Mouse (Mus musculus): Measurements from ENCODE around the gene Csnk1e. TPM values are rescaled to one million over a fixed set of nuclear protein-coding genes. Genes with fewer than 3 reads are reported as not detected.

Csnk1e gene
- polyA plus RNA-seq, 1 experiment from 2014 or later: 76.3 TPM

DNA sequence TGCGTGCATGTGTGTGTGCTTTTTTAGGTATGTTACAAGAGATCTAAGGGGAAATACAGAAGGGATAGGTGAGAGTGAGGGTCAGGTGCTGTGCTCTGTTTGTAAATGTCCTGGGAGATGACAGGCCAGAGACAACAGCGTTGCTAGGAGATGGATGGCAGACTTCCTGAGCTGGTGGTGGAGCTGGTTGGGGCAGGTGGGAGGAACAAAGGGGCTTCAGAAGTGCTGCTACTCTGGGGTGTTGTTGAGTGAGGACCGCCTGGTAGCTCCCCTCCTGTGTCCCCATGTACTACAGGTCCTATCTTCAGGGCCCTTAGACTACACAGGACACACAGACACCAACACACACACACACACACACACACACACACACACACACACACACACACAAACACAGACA, 80.6 kb downstream of the Csnk1e start:
- peaks cover 65% of the 10 kb centered on the region for H3K36me3 ChIP-seq (ENCODE audit: control insufficient read depth, insufficient read depth, low read length)
- H3K9ac ChIP-seq (ENCODE audit: low read depth, low read length): no peak overlapping the region
- ATAC-seq (ENCODE audit: low read depth): peak; percentile 16; the same call in 1 of the 2 replicates
- H3K27me3 ChIP-seq (replicated peaks; ENCODE audit: control insufficient read depth, insufficient read depth, low read length): no peaks in the 10 kb centered on the region
- H3K9me3 ChIP-seq (ENCODE audit: control insufficient read depth, low read length): no peaks in the 10 kb centered on the region
- H3K4me2 ChIP-seq (ENCODE audit: low read depth, low read length): no peak overlapping the region
- DNase-seq (ENCODE audit: low spot score): peak; percentile 30
- 56% methylated on average over 2 of the region's 3 CpGs for WGBS
- no peak overlapping the region for H3K27ac ChIP-seq (replicated peaks; ENCODE audit: low read depth, low read length)
- H3K4me3 ChIP-seq (ENCODE audit: low read depth, low read length): no peak overlapping the region
- H3K4me1 ChIP-seq (ENCODE audit: control insufficient read depth, insufficient read depth, low read length): no peaks in the 10 kb centered on the region

DNA sequence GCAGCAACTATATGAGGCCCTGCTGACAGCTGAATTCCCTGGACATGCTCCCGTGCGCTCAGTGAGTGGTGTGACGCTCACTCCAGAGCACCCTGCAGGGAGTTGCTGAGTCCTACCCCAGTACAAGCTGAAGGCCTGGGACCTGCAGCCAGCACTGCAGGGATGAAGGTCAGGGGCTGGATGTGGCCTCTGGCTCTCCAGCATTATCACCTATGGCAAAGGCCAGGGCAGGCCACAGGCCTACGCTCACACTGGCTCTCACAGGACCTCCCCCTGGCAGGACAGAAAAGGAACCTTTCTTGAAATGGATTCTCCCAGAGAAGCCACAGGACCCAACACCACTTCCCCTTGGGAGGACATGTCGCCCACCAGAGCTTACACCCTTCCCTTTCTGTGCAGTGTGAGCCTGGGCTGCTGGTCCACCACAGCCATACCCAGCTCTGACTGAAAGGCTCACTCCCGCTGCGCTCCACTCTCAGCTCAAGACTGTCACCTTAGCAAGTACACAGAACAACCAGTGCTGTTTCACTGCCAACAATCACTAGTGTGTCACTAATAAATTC, 85.0 kb downstream of the Csnk1e start:
- no peak overlapping the region for H3K4me3 ChIP-seq (ENCODE audit: low read depth, low read length)
- no peaks in the 10 kb centered on the region for H3K27me3 ChIP-seq (replicated peaks; ENCODE audit: control insufficient read depth, insufficient read depth, low read length)
- DNase-seq (ENCODE audit: low spot score) (no peak), ATAC-seq (ENCODE audit: low read depth) (no peak)
- WGBS: 75% methylated on average over 7 of the region's 7 CpGs
- H3K9ac ChIP-seq (ENCODE audit: low read depth, low read length): no peak overlapping the region
- H3K4me2 ChIP-seq (ENCODE audit: low read depth, low read length): no peak overlapping the region
- no peak overlapping the region for H3K27ac ChIP-seq (replicated peaks; ENCODE audit: low read depth, low read length)
- H3K36me3 ChIP-seq (ENCODE audit: control insufficient read depth, insufficient read depth, low read length): peaks cover 74% of the 10 kb centered on the region
- no peaks in the 10 kb centered on the region for H3K4me1 ChIP-seq (ENCODE audit: control insufficient read depth, insufficient read depth, low read length)
- no peaks in the 10 kb centered on the region for H3K9me3 ChIP-seq (ENCODE audit: control insufficient read depth, low read length)

DNA sequence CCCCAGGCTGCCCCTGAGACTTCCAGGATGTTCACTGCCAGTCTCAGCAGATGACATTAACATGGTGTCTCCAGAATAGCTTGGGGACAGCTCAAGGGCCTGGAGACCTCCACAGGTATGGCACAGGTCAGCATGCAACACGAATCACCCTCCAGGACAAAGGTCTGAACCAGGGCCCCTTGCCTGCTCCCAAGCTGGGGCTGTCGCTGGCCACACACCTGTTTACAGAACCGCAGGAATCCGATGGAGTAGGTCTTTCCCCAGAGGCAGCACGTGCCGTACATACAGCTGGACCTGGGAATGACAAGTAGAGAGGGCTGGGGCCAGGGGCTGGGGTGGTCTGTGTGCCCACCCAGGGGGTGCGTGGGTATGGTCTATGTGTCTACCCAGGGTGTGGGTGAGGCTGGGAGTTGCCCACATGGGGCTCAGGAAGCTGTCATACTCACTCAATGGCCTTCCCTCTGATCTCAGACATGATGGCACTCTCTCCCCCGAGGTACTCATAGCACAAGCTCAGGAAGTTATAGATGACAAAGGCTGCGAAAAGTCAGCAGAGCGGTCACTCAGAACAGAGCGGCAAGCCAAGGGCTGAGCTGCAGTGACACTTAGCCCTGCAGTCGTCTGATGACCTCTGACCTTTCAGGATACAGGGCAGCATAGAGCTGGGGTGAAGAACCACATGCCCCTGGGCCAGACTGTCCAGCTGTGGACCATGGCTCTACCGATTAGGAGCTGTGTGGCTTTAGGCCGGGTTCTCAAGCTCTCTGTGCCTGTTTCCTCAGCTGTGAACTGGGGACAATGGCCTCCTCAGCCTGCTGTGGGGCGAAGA, 85.7 kb downstream of the Csnk1e start:
- H3K4me2 ChIP-seq (ENCODE audit: low read depth, low read length): no peak overlapping the region
- H3K9ac ChIP-seq (ENCODE audit: low read depth, low read length): no peak overlapping the region
- DNase-seq (ENCODE audit: low spot score) (no peak), ATAC-seq (ENCODE audit: low read depth) (no peak)
- no peaks in the 10 kb centered on the region for H3K27me3 ChIP-seq (replicated peaks; ENCODE audit: control insufficient read depth, insufficient read depth, low read length)
- peaks cover 74% of the 10 kb centered on the region for H3K36me3 ChIP-seq (ENCODE audit: control insufficient read depth, insufficient read depth, low read length)
- no peak overlapping the region for H3K4me3 ChIP-seq (ENCODE audit: low read depth, low read length)
- H3K27ac ChIP-seq (replicated peaks; ENCODE audit: low read depth, low read length): no peak overlapping the region
- no peaks in the 10 kb centered on the region for H3K9me3 ChIP-seq (ENCODE audit: control insufficient read depth, low read length)
- WGBS: 55% methylated on average over 15 of the region's 15 CpGs
- no peaks in the 10 kb centered on the region for H3K4me1 ChIP-seq (ENCODE audit: control insufficient read depth, insufficient read depth, low read length)

DNA sequence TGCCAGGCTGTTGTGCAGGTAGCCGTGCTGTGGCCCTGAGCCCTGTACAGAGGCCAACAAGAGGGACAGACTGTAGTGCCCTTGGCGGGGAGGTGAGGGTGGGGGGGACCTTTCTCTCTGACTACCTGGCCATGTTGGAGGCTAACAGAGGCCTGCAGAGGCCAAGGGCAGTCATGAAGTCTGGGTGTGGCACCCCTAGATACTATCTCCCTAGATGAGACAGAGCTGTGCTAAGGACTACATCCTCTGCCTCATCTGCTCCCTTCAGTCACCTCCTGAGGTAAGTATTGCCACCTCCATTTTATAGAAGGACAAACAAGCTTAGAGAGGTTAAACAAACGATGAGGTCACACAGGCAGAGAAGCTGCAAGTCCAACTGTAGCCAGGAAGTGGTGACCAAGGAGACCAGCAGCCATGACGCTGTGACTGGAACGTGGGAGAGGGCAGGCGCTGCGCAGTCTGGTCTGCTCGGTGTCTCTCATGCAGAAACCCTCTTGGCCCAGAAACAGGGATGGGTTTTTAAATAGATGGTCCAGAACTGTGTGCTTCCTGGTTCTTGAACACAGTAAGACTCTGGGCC, 86.4 kb downstream of the Csnk1e start:
- whole genome bisulfite sequencing: 80% methylated on average over 8 of the region's 8 CpGs
- Histone ChIP-seq H3K36me3 (ENCODE audit: control insufficient read depth, insufficient read depth, low read length) (peaks cover 77% of the 10 kb centered on the region), H3K9me3 (ENCODE audit: control insufficient read depth, low read length) (no peaks in the 10 kb centered on the region), H3K4me1 (ENCODE audit: control insufficient read depth, insufficient read depth, low read length) (no peaks in the 10 kb centered on the region), H3K4me3 (ENCODE audit: low read depth, low read length) (no peak overlapping the region), H3K4me2 (ENCODE audit: low read depth, low read length) (no peak overlapping the region), H3K27me3 (replicated peaks; ENCODE audit: control insufficient read depth, insufficient read depth, low read length) (no peaks in the 10 kb centered on the region), H3K27ac (replicated peaks; ENCODE audit: low read depth, low read length) (no peak overlapping the region), H3K9ac (ENCODE audit: low read depth, low read length) (no peak overlapping the region)
- ATAC-seq (ENCODE audit: low read depth) (no peak), DNase-seq (ENCODE audit: low spot score) (no peak)

DNA sequence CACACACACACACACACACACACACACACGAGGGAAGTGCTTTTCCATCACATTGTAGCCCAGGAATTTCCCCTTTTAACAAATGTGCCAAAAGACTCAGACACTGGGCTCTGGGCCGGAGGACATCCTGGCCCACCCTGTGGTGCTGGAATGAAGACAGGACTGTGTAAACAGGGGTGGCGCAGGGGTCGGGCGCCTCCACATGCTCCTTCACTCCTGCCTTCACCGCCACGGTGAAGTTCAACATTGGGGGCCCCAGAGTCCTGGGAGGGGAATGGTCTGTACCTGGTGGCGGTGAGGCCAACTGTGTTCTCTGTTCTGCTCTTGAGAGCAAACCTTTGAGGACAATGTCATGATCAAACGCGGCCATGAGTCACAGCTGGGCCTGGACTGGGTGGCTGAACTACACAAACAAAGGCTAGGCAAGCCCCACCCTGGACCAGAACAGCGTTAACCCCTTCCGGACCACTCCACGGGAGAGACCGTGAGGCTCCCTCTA, 87.0 kb downstream of the Csnk1e start:
- no peaks in the 10 kb centered on the region for H3K4me1 ChIP-seq (ENCODE audit: control insufficient read depth, insufficient read depth, low read length)
- H3K36me3 ChIP-seq (ENCODE audit: control insufficient read depth, insufficient read depth, low read length): peaks cover 79% of the 10 kb centered on the region
- 60% methylated on average over 14 of the region's 14 CpGs for WGBS
- H3K4me3 ChIP-seq (ENCODE audit: low read depth, low read length): no peak overlapping the region
- no peak overlapping the region for H3K4me2 ChIP-seq (ENCODE audit: low read depth, low read length)
- H3K9me3 ChIP-seq (ENCODE audit: control insufficient read depth, low read length): no peaks in the 10 kb centered on the region
- ATAC-seq (ENCODE audit: low read depth): peak; percentile 56; the same call in 1 of the 2 replicates
- H3K27me3 ChIP-seq (replicated peaks; ENCODE audit: control insufficient read depth, insufficient read depth, low read length): no peaks in the 10 kb centered on the region
- DNase-seq (ENCODE audit: low spot score): no peak
- H3K9ac ChIP-seq (ENCODE audit: low read depth, low read length): no peak overlapping the region
- no peak overlapping the region for H3K27ac ChIP-seq (replicated peaks; ENCODE audit: low read depth, low read length)

MicroRNAs encoded within 50 kb of the gene (microRNA counts, 519-probe panel; counts per million panel counts)
- microRNA mmu-miR-1943: 2,254 counts per million, percentile 34 among the panel's probes with 10 or more counts

Small RNA genes lying within 50 kb of the gene (microRNA-seq; reads per million reads assigned to microRNA genes)
- gene Gm44302 (ENCODE audit: borderline number of aligned reads) (not detected), gene Mir1943 (ENCODE audit: borderline number of aligned reads) (3.8 reads per million, percentile 18 among the genes with 10 or more reads in this experiment)

Other genes starting within 250 kb of the Csnk1e start
- 18.1 and 21.3 TPM in 2 replicates for gene Pick1, start 226.4 kb downstream of the Csnk1e start, polyA plus RNA-seq (2014; fragmentation: Nextera tagmentation; extraction: Ambion mirVana)
- 1.1 TPM in 2 replicates for gene Gm49486, start 226.2 kb downstream of the Csnk1e start, polyA plus RNA-seq (2014; fragmentation: Nextera tagmentation; extraction: Ambion mirVana)
- 0.28 and 0.29 TPM in 2 replicates for gene Slc16a8, start 200.8 kb downstream of the Csnk1e start, polyA plus RNA-seq (2014; fragmentation: Nextera tagmentation; extraction: Ambion mirVana)
- 5.6 and 6.9 TPM in 2 replicates for gene Baiap2l2, start 170.0 kb downstream of the Csnk1e start, polyA plus RNA-seq (2014; fragmentation: Nextera tagmentation; extraction: Ambion mirVana)
- gene Pla2g6, start 127.2 kb downstream of the Csnk1e start, polyA plus RNA-seq (2014; fragmentation: Nextera tagmentation; extraction: Ambion mirVana): 13.3 and 14.6 TPM in 2 replicates
- 2.6 and 2.8 TPM in 2 replicates for gene Maff, start 108.9 kb downstream of the Csnk1e start, polyA plus RNA-seq (2014; fragmentation: Nextera tagmentation; extraction: Ambion mirVana)
- 73.0 and 77.6 TPM in 2 replicates for gene Tmem184b, start 52.0 kb downstream of the Csnk1e start, polyA plus RNA-seq (2014; fragmentation: Nextera tagmentation; extraction: Ambion mirVana)
- 0.07 and 0.09 TPM in 2 replicates for gene Kcnj4, start 49.7 kb upstream of the Csnk1e start, polyA plus RNA-seq (2014; fragmentation: Nextera tagmentation; extraction: Ambion mirVana)
- 149 and 157 TPM in 2 replicates for gene Kdelr3, start 60.8 kb upstream of the Csnk1e start, polyA plus RNA-seq (2014; fragmentation: Nextera tagmentation; extraction: Ambion mirVana)
- 80.0 and 81.6 TPM in 2 replicates for gene Ddx17, start 91.2 kb upstream of the Csnk1e start, polyA plus RNA-seq (2014; fragmentation: Nextera tagmentation; extraction: Ambion mirVana)
- 1.8 and 2.6 TPM in 2 replicates for gene Dmc1, start 149.5 kb upstream of the Csnk1e start, polyA plus RNA-seq (2014; fragmentation: Nextera tagmentation; extraction: Ambion mirVana)
- 0.85 and 1.3 TPM in 2 replicates for gene Fam227a, start 203.4 kb upstream of the Csnk1e start, polyA plus RNA-seq (2014; fragmentation: Nextera tagmentation; extraction: Ambion mirVana)
- gene Cby1, start 203.6 kb upstream of the Csnk1e start, polyA plus RNA-seq (2014; fragmentation: Nextera tagmentation; extraction: Ambion mirVana): 47.4 and 52.3 TPM in 2 replicates
- 208 and 234 TPM in 2 replicates for gene Tomm22, start 215.3 kb upstream of the Csnk1e start, polyA plus RNA-seq (2014; fragmentation: Nextera tagmentation; extraction: Ambion mirVana)
- 19.0 and 19.9 TPM in 2 replicates for gene Josd1, start 232.4 kb upstream of the Csnk1e start, polyA plus RNA-seq (2014; fragmentation: Nextera tagmentation; extraction: Ambion mirVana)
- 27.2 and 28.4 TPM in 2 replicates for gene Gtpbp1, start 235.3 kb upstream of the Csnk1e start, polyA plus RNA-seq (2014; fragmentation: Nextera tagmentation; extraction: Ambion mirVana)

Data from embryonic facial prominence, embryonic 14.5 days (tissue).